Mouse (Mus musculus) adipose tissue, adult 10 weeks (tissue): ENCODE measurements around the gene Clip1. TPM values are rescaled to one million over a fixed set of nuclear protein-coding genes. Genes with fewer than 3 reads are reported as not detected.

Experiments used
- polyA plus RNA-seq: library from polyadenylated mRNA; stranded (reverse); fragments of 350-450 nt; fragmentation: Illumina TruSeq; extraction: RNeasy Lipid Tissue Mini Kit (QIAGEN cat#74804); gene quantifications from one replicate; pipeline ENCODE4 v1.2.3, GENCODE M21; 2014; ENCODE audit warnings: low read depth, low replicate concordance

Clip1 gene
- 39.3 TPM for polyA plus RNA-seq

DNA sequence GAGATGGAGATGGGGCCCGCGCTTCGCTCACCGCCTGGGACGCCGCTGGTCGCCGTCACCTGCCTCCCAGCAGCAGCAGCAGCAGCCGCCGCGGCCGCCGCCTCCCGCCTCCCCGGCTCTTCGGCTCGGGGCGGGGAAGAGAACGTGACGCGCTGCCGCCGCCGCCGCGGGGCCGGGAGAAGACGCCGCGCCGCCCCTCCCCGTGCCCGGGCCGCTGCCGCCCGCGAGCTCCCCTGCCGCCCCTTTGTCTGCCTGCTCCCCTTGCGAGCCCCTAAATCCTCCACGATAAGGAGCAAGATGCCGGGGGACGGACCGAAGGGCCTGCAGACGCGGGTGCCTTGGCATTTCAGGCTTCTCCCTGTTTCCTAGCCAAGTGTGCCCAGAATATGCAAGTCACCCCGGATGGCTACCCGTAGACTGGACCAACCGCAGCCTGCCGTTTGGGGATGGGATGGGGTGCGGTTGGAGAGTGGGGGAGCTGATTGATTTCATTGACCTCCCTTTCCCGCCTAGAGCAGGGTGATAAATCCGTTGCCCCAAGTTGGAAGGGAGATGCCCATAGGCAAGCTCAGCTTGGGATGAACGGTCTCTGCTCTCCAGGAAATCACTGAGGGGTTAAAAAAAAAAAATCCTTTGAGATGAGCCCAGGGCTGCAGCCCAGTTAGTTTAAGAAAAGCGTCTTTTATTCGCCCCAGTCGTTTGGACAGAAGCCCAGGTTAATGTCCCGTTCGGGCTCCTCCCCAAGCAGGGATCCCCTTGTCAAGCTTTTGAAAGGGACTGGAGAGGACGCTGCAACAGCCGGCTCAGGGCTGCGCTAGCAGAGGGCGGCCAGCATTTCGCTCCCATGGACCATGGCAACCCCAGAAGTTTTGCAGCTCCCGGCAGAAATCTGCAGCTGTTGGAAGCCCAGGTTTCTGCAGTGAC lies at the start of gene Clip1:
Gene Clip1, minus strand, starts transcription at position 398 of the 924 bp plus-strand sequence.

DNA sequence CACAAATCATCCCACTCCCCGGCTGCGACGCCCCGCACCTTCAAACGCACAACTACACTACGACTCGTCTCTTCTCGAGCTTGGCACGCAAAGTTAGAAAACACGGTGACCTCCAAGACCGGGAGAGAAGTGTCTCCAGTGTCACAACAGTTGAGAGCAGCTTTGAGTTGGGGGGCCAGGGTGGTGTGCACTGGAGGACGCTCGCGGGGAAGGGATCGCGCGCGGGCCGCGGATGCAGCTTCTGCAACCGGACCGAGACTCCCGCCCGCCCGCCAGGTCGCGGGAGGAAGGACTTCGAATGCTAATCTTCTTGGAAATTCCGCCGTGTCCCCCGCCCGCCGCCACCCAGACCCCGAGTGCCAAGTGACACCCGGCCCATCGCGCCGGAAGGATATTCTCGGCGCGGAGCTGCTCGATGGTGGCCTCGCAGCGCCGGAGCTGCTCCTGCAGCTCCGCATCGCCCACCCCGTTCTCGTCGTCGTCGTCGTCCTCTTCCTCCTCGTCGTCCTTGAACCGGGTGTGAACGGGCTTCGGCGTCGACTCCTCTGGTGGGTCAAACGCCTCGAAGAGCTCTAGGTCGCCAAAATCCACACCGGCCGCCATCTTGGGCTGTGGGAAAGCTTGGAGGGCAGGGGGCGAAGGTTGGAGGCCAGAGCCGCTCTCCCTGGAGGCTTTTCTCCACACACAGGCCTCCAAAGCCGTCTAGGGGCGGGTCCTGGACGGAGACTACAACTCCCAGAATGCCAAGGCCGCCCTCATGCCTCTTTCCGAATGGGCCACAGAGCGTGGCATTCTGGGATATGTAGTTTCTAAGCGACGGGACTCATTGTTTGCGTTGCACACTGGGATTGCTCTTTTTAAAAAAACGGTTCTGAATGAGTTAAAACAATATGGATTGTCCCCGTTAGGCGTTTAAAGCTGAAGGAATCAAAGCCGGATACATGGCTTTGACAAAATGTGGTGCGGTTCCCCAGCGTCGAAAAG lies 36.2 kb upstream of the Clip1 start, which contains the start of gene Zcchc8:
Gene Zcchc8, minus strand, starts transcription at position 773 of the 984 bp plus-strand sequence.

DNA sequence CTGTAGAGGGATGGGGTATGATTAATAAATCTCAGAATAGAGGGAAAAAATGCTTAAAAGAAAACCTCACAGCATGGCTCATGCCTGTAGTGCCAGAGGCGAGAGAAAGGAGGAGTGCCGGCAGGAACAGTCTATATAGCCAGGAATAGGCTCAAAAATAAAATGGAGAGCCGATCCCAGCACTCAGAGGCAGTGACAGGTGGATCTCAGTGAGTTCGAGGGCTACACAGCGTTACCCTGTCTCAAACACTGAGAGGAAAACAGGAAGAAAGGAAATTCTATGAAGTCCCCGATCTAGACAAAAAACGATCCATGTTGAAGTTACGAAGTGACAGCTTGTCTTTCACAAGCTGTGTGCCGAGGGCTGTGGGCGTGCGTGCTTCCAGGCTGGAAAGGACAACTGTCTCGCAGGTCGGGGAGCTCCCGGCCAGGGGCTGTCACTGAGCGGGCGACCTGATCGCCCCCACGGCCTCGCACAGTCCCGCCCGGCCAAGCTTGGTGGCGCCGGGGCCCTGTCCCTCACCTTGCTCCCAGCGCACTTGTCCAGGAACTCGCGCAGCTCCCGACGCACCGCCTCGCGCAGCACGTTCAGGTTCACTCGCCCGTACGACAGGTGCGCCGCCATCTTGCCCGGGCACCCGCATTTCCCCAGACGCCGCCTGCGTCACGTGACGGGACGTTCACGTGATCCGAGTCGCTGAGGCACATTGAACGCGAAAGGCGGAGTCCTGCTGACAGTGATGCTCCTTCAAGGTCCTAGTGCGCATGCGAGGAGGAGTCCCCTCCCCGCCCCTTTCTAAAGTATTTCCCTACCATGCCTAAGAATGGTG lies 111.8 kb downstream of the Clip1 start, which contains the start of gene Vps33a:
Gene Vps33a, minus strand, starts transcription at position 682 of the 830 bp plus-strand sequence.

Other genes with a start within 250 kb of the Clip1 start
- gene Lrrc43, start 195.3 kb downstream of the Clip1 start, polyA plus RNA-seq = 2.3 TPM
- gene Il31, start 195.1 kb downstream of the Clip1 start, polyA plus RNA-seq = 1.5 TPM
- gene B3gnt4, start 174.2 kb downstream of the Clip1 start, polyA plus RNA-seq = 0.57 TPM
- 55.7 TPM for gene Diablo, start 160.4 kb downstream of the Clip1 start, polyA plus RNA-seq
- gene Gm49027, start 159.1 kb downstream of the Clip1 start, polyA plus RNA-seq = not detected
- 25.4 TPM for gene Vps33a, start 111.6 kb downstream of the Clip1 start, polyA plus RNA-seq
- gene Zcchc8, start 36.5 kb upstream of the Clip1 start, polyA plus RNA-seq = 38.0 TPM
- gene Rsrc2, start 64.8 kb upstream of the Clip1 start, polyA plus RNA-seq = 71.0 TPM
- 2.1 TPM for gene Kntc1, start 65.1 kb upstream of the Clip1 start, polyA plus RNA-seq
- gene Hcar2, start 180.9 kb upstream of the Clip1 start, polyA plus RNA-seq = 8.4 TPM
- 29.5 TPM for gene Hcar1, start 195.4 kb upstream of the Clip1 start, polyA plus RNA-seq
- 59.7 TPM for gene Denr, start 222.6 kb upstream of the Clip1 start, polyA plus RNA-seq
- gene Gm43518, start 242.8 kb upstream of the Clip1 start, polyA plus RNA-seq = 1.4 TPM
- 16.7 TPM for gene Ccdc62, start 246.1 kb upstream of the Clip1 start, polyA plus RNA-seq